Mouse (Mus musculus) neural tube, embryonic 11.5 days (tissue): ENCODE measurements at regions not wholly inside any gene's neighbourhood (a gene's known extent, or its start where the extent isn't known, plus 50 kb on each side); places are given as distances from the start of the nearest gene placed in this dataset.

Experiments
- ATAC-seq: fragments of 200-750 bp; cut with Nextera tagmentation; 2 replicates; pipeline ENCODE4 v1.8.0; 2017; ENCODE audit warnings: moderate number of reproducible peaks, mild to moderate bottlenecking, moderate TSS enrichment, moderate library complexity; ENCODE audit not compliant: insufficient read depth, low FRiP score, low TSS enrichment
- DNase-seq: peaks from one replicate; pipeline ENCODE4 v3.0.0-alpha.2; 2015; ENCODE audit warnings: low spot score
- H3K27ac ChIP-seq: fragments of 300-500 bp; sonication (generic); 2 replicates; pipeline ENCODE4 v1.5.1; 2014; ENCODE audit warnings: low read depth, mild to moderate bottlenecking, low read length
- H3K27me3 ChIP-seq: fragments of 300-500 bp; sonication (generic); 2 replicates; pipeline ENCODE4 v1.6.1; 2014; ENCODE audit warnings: mild to moderate bottlenecking, low read length, mixed read lengths; ENCODE audit not compliant: control insufficient read depth, insufficient read depth
- H3K36me3 ChIP-seq: fragments of 300-500 bp; sonication (generic); 2 replicates; pipeline ENCODE4 v1.6.1; 2014; ENCODE audit warnings: mild to moderate bottlenecking, low read length, moderate library complexity, mixed read lengths; ENCODE audit not compliant: control insufficient read depth, insufficient read depth
- H3K4me1 ChIP-seq: fragments of 300-500 bp; sonication (generic); 2 replicates; pipeline ENCODE4 v1.6.1; 2014; ENCODE audit warnings: low read length, mixed read lengths; ENCODE audit not compliant: control insufficient read depth, insufficient read depth
- H3K4me2 ChIP-seq: fragments of 300-500 bp; sonication (generic); 2 replicates; pipeline ENCODE4 v1.6.1; 2014; ENCODE audit warnings: low read depth, mild to moderate bottlenecking, moderate library complexity
- H3K4me3 ChIP-seq: fragments of 300-500 bp; sonication (generic); 2 replicates; pipeline ENCODE4 v1.5.1; 2014; ENCODE audit warnings: low read depth, low read length
- H3K9ac ChIP-seq: fragments of 300-500 bp; sonication (generic); 2 replicates; pipeline ENCODE4 v1.6.1; 2014; ENCODE audit warnings: mild to moderate bottlenecking, low read length
- H3K9me3 ChIP-seq: fragments of 300-500 bp; sonication (generic); 2 replicates; pipeline ENCODE4 v1.6.1; 2016; ENCODE audit warnings: low read length; ENCODE audit not compliant: control insufficient read depth
- WGBS: fragments of 180-500 bp; shearing (Covaris S2); extraction: QIAGEN DNeasy Blood & Tissue Kit; methylation state at CpG from one replicate; pipeline ENCODE4 v1.1.7; 2014; 5-methylcytosine and 5-hydroxymethylcytosine counted together

GRCm38 (mm10) chr13:44272746-44273524, 456.3 kb upstream of the Jarid2 start:
- 89% methylated on average over 16 of the region's 16 CpGs for whole genome bisulfite sequencing
- Histone ChIP-seq H3K4me2 (no peak overlapping the region), H3K27me3 (no peaks in the 10 kb centered on the region), H3K27ac (no peak overlapping the region), H3K36me3 (no peaks in the 10 kb centered on the region), H3K4me3 (no peak overlapping the region), H3K9ac (no peak overlapping the region), H3K9me3 (no peaks in the 10 kb centered on the region), H3K4me1 (no peaks in the 10 kb centered on the region)
- ATAC-seq (no peak), DNase-seq (no peak)

- Histone ChIP-seq H3K27ac (no peak overlapping the region), H3K36me3 (no peaks in the 10 kb centered on the region), H3K4me1 (no peaks in the 10 kb centered on the region), H3K9me3 (no peaks in the 10 kb centered on the region), H3K4me3 (no peak overlapping the region), H3K9ac (no peak overlapping the region), H3K27me3 (no peaks in the 10 kb centered on the region), H3K4me2 (no peak overlapping the region)
- ATAC-seq (no peak), DNase-seq (no peak)
- 89% methylated on average over 3 of the region's 3 CpGs for WGBS
These were observed 451.3 kb upstream of the Jarid2 start for GRCm38 (mm10) chr13:44277952-44278351.

- H3K36me3 ChIP-seq, result no peaks in the 10 kb centered on the region
- H3K9me3 ChIP-seq, result no peaks in the 10 kb centered on the region
- no peaks in the 10 kb centered on the region for H3K4me1 ChIP-seq
- no peak for DNase-seq
- no peak overlapping the region for H3K27ac ChIP-seq
- no peak overlapping the region for H3K4me2 ChIP-seq
- no peaks in the 10 kb centered on the region for H3K27me3 ChIP-seq
- 56% methylated on average over 4 of the region's 4 CpGs for WGBS
- ATAC-seq, result no peak
- H3K9ac ChIP-seq, result no peak overlapping the region
- no peak overlapping the region for H3K4me3 ChIP-seq
These were observed 450.2 kb upstream of the Jarid2 start for GRCm38 (mm10) chr13:44279036-44279435.

- 93% methylated on average over 8 of the region's 8 CpGs for WGBS
These were observed 449.0 kb upstream of the Jarid2 start for GRCm38 (mm10) chr13:44280296-44280695.

GRCm38 (mm10) chr13:44281796-44282195, 447.5 kb upstream of the Jarid2 start:
- no peak for ATAC-seq
- no peaks in the 10 kb centered on the region for H3K27me3 ChIP-seq
- DNase-seq, result no peak
- H3K4me2 ChIP-seq, result no peak overlapping the region
- 76% methylated on average over 6 of the region's 6 CpGs for WGBS
- H3K9me3 ChIP-seq, result no peaks in the 10 kb centered on the region
- no peak overlapping the region for H3K4me3 ChIP-seq
- no peak overlapping the region for H3K9ac ChIP-seq
- H3K4me1 ChIP-seq, result no peaks in the 10 kb centered on the region
- H3K27ac ChIP-seq, result no peak overlapping the region
- no peaks in the 10 kb centered on the region for H3K36me3 ChIP-seq

More at GRCm38 (mm10) chr13:44280296-44280695, 449.0 kb upstream of the Jarid2 start:
- Histone ChIP-seq H3K4me2 (no peak overlapping the region), H3K4me1 (no peaks in the 10 kb centered on the region), H3K27ac (no peak overlapping the region), H3K27me3 (no peaks in the 10 kb centered on the region), H3K36me3 (no peaks in the 10 kb centered on the region), H3K9ac (no peak overlapping the region), H3K9me3 (no peaks in the 10 kb centered on the region), H3K4me3 (no peak overlapping the region)
- DNase-seq (no peak), ATAC-seq (no peak)

- DNase-seq (no peak), ATAC-seq (no peak)
- H3K36me3 ChIP-seq, result no peaks in the 10 kb centered on the region
- H3K27ac ChIP-seq, result no peak overlapping the region
- no peaks in the 10 kb centered on the region for H3K4me1 ChIP-seq
- no peak overlapping the region for H3K4me3 ChIP-seq
- H3K9ac ChIP-seq, result no peak overlapping the region
- whole genome bisulfite sequencing, result 85% methylated on average over 9 of the region's 9 CpGs
- H3K9me3 ChIP-seq, result no peaks in the 10 kb centered on the region
- H3K4me2 ChIP-seq, result no peak overlapping the region
- no peaks in the 10 kb centered on the region for H3K27me3 ChIP-seq
These were observed 447.0 kb upstream of the Jarid2 start for GRCm38 (mm10) chr13:44282306-44282705.

GRCm38 (mm10) chr13:44282731-44283571, 446.3 kb upstream of the Jarid2 start:
- H3K27ac ChIP-seq, result no peak overlapping the region
- DNase-seq (no peak), ATAC-seq (no peak)
- no peaks in the 10 kb centered on the region for H3K4me1 ChIP-seq
- no peak overlapping the region for H3K4me3 ChIP-seq
- H3K36me3 ChIP-seq, result no peaks in the 10 kb centered on the region
- no peak overlapping the region for H3K4me2 ChIP-seq
- no peaks in the 10 kb centered on the region for H3K27me3 ChIP-seq
- no peaks in the 10 kb centered on the region for H3K9me3 ChIP-seq
- no peak overlapping the region for H3K9ac ChIP-seq
- 84% methylated on average over 16 of the region's 16 CpGs for WGBS

- no peak for ATAC-seq
- Histone ChIP-seq H3K36me3 (no peaks in the 10 kb centered on the region), H3K4me2 (no peak overlapping the region), H3K4me3 (no peak overlapping the region), H3K27me3 (no peaks in the 10 kb centered on the region), H3K27ac (no peak overlapping the region), H3K9me3 (no peaks in the 10 kb centered on the region), H3K4me1 (no peaks in the 10 kb centered on the region), H3K9ac (no peak overlapping the region)
- 100% methylated on average over 1 of the region's 1 CpGs for WGBS
- no peak for DNase-seq
These were observed 443.4 kb upstream of the Jarid2 start for GRCm38 (mm10) chr13:44285881-44286280.

- no peak for DNase-seq
- Histone ChIP-seq H3K9ac (no peak overlapping the region), H3K36me3 (no peaks in the 10 kb centered on the region), H3K27me3 (no peaks in the 10 kb centered on the region), H3K9me3 (no peaks in the 10 kb centered on the region), H3K27ac (no peak overlapping the region), H3K4me1 (no peaks in the 10 kb centered on the region), H3K4me2 (no peak overlapping the region), H3K4me3 (no peak overlapping the region)
- 93% methylated on average over 2 of the region's 2 CpGs for WGBS
- ATAC-seq, result no peak
These were observed 439.1 kb upstream of the Jarid2 start for GRCm38 (mm10) chr13:44290199-44290598.
